Mouse (Mus musculus) fibroblast of lung, adult 2 months (primary cell): ENCODE measurements at regions not wholly inside any gene's neighbourhood (a gene's known extent, or its start where the extent isn't known, plus 50 kb on each side); places are given as distances from the start of the nearest gene placed in this dataset.

Experiments used
- DNase-seq: peaks from one replicate; pipeline ENCODE4 v3.0.0-alpha.2; 2011; ENCODE audit warnings: low read depth

- DNase-seq: no peak
Measured at GRCm38 (mm10) chr14:99366281-99366987, 67.9 kb downstream of the Klf5 start.

- DNase-seq: no peak
Measured at GRCm38 (mm10) chr14:99366996-99367555, 68.6 kb downstream of the Klf5 start.

DNA sequence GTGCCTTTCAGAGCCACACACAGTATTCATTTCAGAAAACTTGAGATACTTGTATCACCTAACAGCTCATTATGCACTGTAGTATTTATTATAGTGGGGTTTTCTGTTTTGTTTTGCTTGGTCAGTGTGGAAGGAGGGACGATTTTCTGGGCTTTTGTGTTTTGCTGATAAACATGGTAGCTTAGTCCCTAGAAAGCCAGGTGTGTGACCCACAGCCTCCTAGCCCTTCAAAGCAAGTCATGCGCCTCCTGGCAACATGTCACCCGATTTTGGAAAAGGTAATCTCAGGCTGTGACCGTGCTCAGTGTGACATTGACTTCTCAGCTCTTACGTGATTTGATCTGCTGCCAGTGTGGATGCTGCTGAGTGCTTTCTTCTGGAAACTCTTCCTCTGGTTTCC lies 70.9 kb downstream of the Klf5 start:
- DNase-seq: no peak

DNA sequence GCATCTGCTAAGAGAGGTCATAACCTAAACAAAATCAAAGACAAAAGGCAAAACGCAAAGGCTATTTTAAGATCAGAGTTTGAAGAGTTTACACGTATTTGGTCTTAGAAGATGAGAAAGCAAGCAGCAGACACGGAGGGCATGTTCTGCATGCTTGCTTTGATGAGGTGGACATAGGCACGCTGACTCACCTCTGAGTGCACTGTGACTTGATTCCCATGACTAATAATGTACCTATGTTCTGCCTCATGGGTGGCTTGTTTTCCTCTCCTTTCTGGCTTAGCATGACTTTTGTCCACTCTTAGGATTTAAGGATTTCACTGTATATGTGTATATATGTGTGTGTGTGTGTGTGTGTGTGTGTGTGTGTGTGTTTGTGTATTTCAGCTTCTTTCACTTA lies 75.2 kb downstream of the Klf5 start:
- peak; percentile 15 for DNase-seq

DNA sequence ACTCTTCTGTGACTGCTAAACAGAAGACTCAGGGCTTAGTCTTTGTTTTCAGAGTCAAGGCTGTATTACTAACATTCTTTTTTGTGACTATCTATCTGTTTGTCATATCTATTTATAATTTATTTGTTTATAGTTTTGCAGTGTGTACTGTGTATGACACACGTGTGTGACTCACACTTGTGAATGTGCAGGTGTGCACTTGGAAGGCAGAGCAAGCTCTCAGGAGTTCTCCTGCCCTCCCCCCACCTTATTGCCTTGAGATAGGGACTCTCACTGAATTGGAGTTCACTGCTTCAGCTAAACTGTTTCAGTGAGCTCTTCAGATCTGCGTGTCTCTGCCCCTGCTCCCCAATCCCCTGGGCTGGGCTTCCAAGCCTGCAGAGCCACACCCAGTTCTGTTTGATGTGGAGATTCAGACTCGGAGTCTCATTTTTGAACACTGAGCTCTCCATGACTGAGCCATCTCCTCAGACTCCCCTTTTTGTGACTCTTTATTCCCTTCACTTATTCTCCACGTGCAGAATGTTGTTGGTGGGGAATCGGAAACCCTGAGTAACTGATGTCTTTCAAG lies 76.6 kb downstream of the Klf5 start:
- no peak for DNase-seq

- no peak for DNase-seq
Measured at GRCm38 (mm10) chr14:99376652-99377502, 78.4 kb downstream of the Klf5 start.

GRCm38 (mm10) chr14:99381262-99382017 lies 82.9 kb downstream of the Klf5 start:
- DNase-seq: no peak

- DNase-seq: no peak
Measured at GRCm38 (mm10) chr14:99382051-99382450, 83.6 kb downstream of the Klf5 start.

DNA sequence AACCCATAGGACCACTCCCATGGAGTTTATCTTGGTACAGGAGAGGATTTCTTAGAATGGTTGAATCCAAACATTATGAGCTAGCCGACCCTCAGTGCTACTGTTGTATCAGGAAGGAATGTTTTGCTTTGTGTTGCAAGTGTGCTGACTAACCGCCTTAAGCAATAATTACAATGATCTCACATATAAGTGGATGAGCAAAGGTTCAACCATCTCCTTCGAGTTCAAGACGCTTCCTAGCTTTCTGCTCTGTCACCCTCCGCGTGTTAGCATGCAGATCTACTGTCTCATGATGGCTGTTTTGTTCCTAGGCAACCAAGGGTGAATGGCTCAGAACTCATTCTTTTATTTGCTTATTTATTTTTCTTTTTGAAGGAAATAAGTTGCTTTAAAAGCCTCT lies 84.7 kb downstream of the Klf5 start:
- no peak for DNase-seq

DNA sequence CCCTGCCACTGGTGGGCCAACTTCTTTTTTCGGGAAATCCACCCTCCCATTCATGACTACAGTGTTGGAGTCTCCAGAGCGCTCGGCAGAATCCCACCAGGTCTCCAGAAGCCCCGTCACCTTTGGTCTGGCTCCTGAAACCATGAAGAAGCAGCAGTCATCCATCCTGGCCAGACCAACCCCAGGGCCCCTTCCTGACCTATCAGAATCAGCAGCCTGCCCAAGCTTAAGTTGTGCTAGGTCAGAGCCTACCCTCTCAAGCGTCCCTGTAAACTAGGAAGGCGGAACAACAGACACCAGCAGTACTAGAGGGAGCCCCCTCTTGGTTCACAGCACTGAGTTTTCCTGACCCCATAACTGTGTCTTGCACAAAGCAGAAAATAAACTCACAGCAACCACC lies 89.1 kb downstream of the Klf5 start:
- DNase-seq: no peak

GRCm38 (mm10) chr14:99389306-99389705 lies 90.8 kb downstream of the Klf5 start:
- no peak for DNase-seq

- DNase-seq: no peak
Measured at GRCm38 (mm10) chr14:99391700-99392099, 93.2 kb downstream of the Klf5 start.

- no peak for DNase-seq
Measured at GRCm38 (mm10) chr14:99392813-99393212, 94.3 kb downstream of the Klf5 start.

GRCm38 (mm10) chr14:99393611-99394010 lies 95.1 kb downstream of the Klf5 start:
- DNase-seq: no peak

GRCm38 (mm10) chr14:99403155-99403726 lies 104.8 kb downstream of the Klf5 start:
- DNase-seq: no peak

- DNase-seq: no peak
Measured at GRCm38 (mm10) chr14:99405228-99405627, 106.7 kb downstream of the Klf5 start.

DNA sequence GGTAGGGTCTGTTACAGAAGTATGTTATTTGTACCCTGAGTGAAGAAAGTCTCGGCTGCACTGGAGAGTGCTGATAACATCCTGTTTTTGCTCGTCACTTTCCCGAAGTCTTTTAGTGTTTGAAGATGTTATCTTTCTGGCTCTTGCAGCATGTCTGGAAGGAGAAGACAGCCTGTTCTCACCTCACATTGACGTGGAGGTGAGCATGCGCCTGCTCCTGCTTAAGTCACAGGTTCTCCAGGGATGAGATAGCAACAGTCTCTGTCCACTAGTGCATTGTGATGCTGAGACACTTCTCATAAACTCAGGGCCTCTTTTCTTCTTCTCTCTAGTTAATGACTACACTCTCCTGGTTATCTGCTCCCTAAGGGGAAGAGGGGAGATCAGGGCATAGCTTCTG lies 113.3 kb downstream of the Klf5 start:
- DNase-seq: no peak

GRCm38 (mm10) chr14:99416169-99416568 lies 117.7 kb downstream of the Klf5 start:
- DNase-seq: no peak

GRCm38 (mm10) chr14:99418970-99419369 lies 120.5 kb downstream of the Klf5 start:
- DNase-seq: no peak

DNA sequence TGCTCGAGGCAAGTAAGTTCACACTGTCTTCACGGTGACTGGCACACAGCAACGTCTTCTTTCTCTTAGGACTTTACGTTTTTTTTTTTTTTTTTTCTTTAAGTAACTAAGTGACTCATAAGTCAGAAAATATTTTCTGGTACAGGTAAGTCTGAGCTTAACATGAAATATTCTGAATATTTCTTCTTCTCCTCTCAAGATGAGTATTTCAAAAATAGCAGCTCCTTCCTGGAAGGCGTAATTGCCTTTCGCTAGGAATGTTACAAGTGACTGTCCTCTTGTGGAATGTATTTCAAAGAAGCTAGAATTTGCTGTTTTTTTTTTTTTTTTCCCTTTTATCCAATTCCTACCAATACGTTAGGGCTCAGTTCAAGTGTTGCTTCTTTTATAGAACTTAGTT lies 124.8 kb downstream of the Klf5 start:
- DNase-seq: no peak

DNA sequence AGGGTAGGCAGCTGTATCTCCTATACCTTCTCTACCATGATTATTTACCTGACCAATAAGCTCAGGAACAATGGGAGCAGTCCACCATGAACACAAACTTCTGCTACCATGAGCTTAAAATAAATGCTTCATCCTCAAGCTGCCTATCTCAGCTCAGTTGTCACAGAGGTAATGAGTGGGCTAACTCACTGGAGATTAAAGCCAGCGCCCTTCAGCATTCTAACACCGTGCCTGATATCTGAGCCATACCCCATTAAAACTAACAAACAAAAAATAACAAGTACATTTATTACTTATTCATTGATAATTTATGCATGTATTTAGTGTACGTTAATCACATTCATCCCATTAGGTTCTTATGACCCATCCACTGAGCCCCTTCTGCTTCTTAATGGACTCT lies 128.6 kb downstream of the Klf5 start:
- no peak for DNase-seq

GRCm38 (mm10) chr14:99430323-99430722 lies 131.8 kb downstream of the Klf5 start:
- DNase-seq: no peak
